Mouse (Mus musculus): ENCODE measurements at regions not wholly inside any gene's neighbourhood (a gene's known extent, or its start where the extent isn't known, plus 50 kb on each side); places are given as distances from the start of the nearest gene placed in this dataset.
A peak's percentile ranks its signal among the peaks of the same experiment; 100 is the strongest.

DNA sequence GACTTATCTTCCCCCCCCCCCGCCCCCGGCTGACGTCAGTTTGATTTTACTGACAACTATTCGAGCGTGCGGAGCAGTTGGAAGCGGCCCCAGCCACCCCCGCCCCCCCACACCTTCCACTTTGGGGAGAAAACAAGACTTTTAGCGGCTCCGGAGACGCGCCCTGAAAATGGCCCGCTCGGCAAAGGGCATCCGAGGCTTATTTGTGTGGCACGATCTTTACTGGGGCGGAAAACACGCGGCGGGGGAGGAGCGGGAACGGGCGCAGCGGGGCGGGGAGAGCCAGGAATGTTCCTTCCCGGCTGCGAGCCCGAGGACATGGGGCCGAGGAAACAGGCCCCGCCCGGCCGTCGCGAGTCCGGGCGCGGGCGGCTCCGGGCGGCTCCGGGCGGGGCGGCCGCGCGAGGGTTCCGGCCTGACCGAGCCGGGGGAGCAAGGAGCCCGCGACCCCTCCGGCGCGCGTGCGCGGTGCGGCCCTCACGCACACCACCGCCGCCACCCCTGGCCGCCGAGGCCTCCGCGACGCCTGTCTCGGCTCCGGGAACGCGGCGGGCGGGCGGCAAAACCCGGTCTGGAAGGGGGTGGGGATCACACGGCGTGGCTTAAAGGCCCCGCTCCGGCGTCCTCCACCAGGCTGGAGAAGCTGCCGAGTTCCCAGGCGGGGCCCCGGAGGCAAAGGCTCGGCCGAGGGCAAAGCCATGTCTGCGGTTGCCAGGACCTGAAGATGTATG, 86.1 kb upstream of the Arid1b start:
- under 1% methylated on average over 63 of the region's 85 CpGs for WGBS
- peak overlapping the region; percentile 71 for H3K9ac ChIP-seq
- peak overlapping the region; percentile 99 for H3K27ac ChIP-seq
- H3K4me3 ChIP-seq (replicated peaks): peak overlapping the region; percentile 59
- H3K27me3 ChIP-seq: no peaks in the 10 kb centered on the region
- no peaks in the 10 kb centered on the region for H3K36me3 ChIP-seq
- H3K4me1 ChIP-seq: peaks cover 13% of the 10 kb centered on the region
- ATAC-seq (replicated peaks; ENCODE audit: low FRiP score): peak; percentile 95
- peak overlapping the region; percentile 76 for H3K4me2 ChIP-seq
- H3K9me3 ChIP-seq (replicated peaks): no peaks in the 10 kb centered on the region

DNA sequence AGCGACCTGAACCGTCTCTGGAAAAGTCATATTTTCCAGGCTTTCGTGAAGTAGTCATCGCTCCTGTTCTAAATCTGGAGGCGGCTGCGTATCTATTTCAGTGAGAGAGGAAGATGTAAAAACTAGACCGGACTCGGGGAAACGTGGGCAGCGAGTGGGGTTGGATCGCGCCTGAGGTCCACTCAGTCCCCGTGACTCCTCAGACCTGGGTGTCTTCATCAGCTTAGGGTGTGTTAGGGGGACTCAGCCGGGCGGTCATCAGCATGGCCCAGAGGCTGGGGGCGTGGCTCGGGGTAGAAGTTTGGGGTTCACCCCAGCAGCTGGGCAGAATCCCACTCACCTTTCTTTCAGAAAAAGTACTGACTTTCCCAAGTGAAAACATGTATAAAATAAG, 85.6 kb upstream of the Arid1b start:
- WGBS: 1% methylated on average over 17 of the region's 17 CpGs
- no peaks in the 10 kb centered on the region for H3K36me3 ChIP-seq
- no peaks in the 10 kb centered on the region for H3K9me3 ChIP-seq (replicated peaks)
- ATAC-seq (replicated peaks; ENCODE audit: low FRiP score): peak; percentile 41
- peak overlapping the region; percentile 59 for H3K4me3 ChIP-seq (replicated peaks)
- peak overlapping the region; percentile 71 for H3K9ac ChIP-seq
- H3K4me2 ChIP-seq: peak overlapping the region; percentile 76
- peaks cover 13% of the 10 kb centered on the region for H3K4me1 ChIP-seq
- peak overlapping the region; percentile 99 for H3K27ac ChIP-seq
- H3K27me3 ChIP-seq: no peaks in the 10 kb centered on the region

DNA sequence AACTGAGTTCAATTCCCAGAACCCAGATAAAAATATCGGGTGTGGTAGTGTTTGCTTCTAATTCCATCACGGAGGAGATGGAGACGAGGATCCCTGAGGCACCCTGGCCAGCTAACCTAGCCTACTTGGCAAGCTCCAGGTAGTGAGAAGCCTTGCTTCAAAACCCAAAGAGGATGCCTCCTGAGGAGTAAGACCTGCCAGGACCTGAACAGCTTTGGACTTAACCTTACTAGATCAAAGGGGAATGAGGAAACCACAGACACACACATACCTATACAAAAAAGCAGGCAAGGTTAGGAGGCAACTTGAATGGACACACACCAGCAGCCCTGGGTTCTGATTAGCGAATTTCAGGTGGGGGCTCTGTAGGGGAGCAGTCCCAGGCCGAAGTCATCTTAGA, 84.0 kb upstream of the Arid1b start:
- H3K4me1 ChIP-seq: peaks cover 13% of the 10 kb centered on the region
- no peaks in the 10 kb centered on the region for H3K36me3 ChIP-seq
- no peaks in the 10 kb centered on the region for H3K9me3 ChIP-seq (replicated peaks)
- WGBS: 89% methylated on average over 5 of the region's 5 CpGs
- ATAC-seq (replicated peaks; ENCODE audit: low FRiP score): no peak
- no peak overlapping the region for H3K4me3 ChIP-seq (replicated peaks)
- no peak overlapping the region for H3K27ac ChIP-seq
- no peaks in the 10 kb centered on the region for H3K27me3 ChIP-seq
- no peak overlapping the region for H3K9ac ChIP-seq
- no peak overlapping the region for H3K4me2 ChIP-seq

DNA sequence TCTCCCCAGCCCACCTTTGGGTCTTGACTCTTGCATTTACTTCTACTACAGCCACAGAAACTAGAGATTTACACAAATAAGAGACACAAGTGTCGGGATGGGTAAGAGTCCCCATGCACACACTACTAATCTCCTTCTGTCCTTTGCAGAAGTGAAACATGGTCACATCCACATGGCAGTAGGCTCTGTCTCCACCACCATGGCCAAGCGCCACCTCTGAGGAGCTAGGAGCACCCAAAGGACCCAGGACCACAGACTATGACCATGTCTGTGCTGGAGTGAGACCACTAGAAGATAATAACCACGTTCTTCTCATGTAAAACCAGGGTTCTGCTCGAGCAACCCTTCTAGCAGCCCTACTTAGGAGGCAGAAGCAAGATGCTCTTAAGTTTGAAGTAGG, 81.1 kb upstream of the Arid1b start:
- H3K27me3 ChIP-seq: no peaks in the 10 kb centered on the region
- H3K36me3 ChIP-seq: no peaks in the 10 kb centered on the region
- peaks cover 5% of the 10 kb centered on the region for H3K4me1 ChIP-seq
- no peak for ATAC-seq (replicated peaks; ENCODE audit: low FRiP score)
- H3K9ac ChIP-seq: no peak overlapping the region
- H3K27ac ChIP-seq: no peak overlapping the region
- H3K9me3 ChIP-seq (replicated peaks): no peaks in the 10 kb centered on the region
- WGBS: 91% methylated on average over 4 of the region's 4 CpGs
- H3K4me3 ChIP-seq (replicated peaks): no peak overlapping the region
- H3K4me2 ChIP-seq: no peak overlapping the region

DNA sequence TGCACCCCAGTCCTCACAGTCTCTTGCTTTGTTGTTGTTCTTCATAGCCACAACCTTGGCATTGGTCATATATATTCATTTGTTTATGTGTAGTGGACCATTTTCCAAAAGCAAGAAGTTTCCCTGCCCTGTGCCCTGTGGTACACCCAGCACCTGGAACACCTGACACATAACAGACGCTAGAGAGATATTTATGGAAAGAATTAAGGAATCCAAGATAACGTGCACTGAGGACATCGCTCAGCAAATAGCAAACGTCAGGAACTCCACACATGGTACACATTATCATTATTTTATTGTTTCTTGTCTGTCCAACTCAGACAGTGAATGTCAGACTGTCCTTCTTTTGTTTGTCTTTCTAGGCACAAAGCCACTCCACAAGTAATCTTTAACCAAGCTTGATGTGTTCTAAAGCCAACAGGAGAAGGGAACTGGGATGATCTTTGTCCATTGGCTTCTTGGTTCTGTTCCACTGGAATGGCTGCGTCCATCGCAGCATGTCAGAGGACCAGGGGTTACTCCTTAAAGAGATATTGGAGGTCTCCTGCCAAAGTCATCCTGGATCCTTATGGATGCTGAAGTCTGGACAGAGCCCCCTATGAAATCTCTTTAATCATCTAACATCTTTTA, 74.2 kb upstream of the Arid1b start:
- Histone ChIP-seq H3K9ac (no peak overlapping the region), H3K9me3 (replicated peaks) (no peaks in the 10 kb centered on the region)
- 79% methylated on average over 6 of the region's 6 CpGs for WGBS

DNA sequence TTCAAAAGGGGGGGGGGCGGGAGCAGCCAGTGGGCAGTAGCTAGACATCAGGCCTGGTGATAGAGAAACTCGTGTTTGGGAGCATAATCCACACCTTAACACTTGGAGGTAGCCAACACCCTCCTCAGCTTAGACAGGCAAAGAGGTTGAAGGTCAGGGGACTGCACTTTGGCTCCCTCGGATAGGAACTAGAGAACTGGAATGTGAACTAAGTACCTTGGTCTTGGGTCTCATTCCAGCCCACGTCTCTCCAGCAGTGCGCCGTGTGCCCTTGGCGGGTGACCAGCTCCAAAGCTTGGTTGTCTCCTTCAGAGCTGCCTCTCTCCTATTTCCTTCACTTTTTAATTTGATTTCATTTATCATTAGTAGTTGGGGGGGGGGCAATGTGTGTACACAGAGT, 73.0 kb upstream of the Arid1b start:
- ATAC-seq (replicated peaks; ENCODE audit: low FRiP score): peak; percentile 40; the same call in 1 of the 2 replicates
- 78% methylated on average over 7 of the region's 7 CpGs for WGBS

More for the DNA sequence above, 74.2 kb upstream of the Arid1b start:
- no peak for ATAC-seq (replicated peaks; ENCODE audit: low FRiP score)
- no peaks in the 10 kb centered on the region for H3K4me1 ChIP-seq
- H3K36me3 ChIP-seq: no peaks in the 10 kb centered on the region
- no peak overlapping the region for H3K4me3 ChIP-seq (replicated peaks)
- no peaks in the 10 kb centered on the region for H3K27me3 ChIP-seq
- no peak overlapping the region for H3K27ac ChIP-seq
- no peak overlapping the region for H3K4me2 ChIP-seq

DNA sequence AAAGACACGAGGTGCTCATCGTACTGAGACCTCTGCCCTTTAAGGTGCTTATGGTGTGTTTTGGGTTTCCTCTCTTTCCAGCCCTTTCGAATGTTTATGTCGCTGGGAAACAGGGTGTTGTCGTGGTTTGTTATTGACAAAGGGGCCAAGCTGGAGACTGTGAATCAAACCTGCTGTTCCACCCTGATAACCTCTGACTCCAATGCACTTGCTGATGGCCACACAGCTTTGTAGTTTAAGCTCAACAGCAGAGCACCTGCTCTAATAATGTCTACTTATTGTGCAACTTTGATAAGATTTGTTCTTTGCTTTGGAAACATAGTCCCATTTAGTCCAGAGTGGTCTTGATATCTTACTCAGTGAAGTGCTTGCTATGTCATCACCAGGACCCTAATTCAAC, 65.5 kb upstream of the Arid1b start:
- Histone ChIP-seq H3K4me1 (no peaks in the 10 kb centered on the region), H3K9me3 (replicated peaks) (no peaks in the 10 kb centered on the region), H3K27ac (no peak overlapping the region), H3K36me3 (no peaks in the 10 kb centered on the region), H3K4me2 (no peak overlapping the region), H3K27me3 (no peaks in the 10 kb centered on the region), H3K4me3 (replicated peaks) (no peak overlapping the region), H3K9ac (no peak overlapping the region)
- WGBS: 73% methylated on average over 5 of the region's 5 CpGs
- ATAC-seq (replicated peaks; ENCODE audit: low FRiP score): no peak

More for the DNA sequence above, 73.0 kb upstream of the Arid1b start:
- H3K4me1 ChIP-seq: no peaks in the 10 kb centered on the region
- no peak overlapping the region for H3K4me2 ChIP-seq
- H3K4me3 ChIP-seq (replicated peaks): no peak overlapping the region
- no peak overlapping the region for H3K9ac ChIP-seq
- no peaks in the 10 kb centered on the region for H3K27me3 ChIP-seq
- no peaks in the 10 kb centered on the region for H3K9me3 ChIP-seq (replicated peaks)
- no peak overlapping the region for H3K27ac ChIP-seq
- no peaks in the 10 kb centered on the region for H3K36me3 ChIP-seq

DNA sequence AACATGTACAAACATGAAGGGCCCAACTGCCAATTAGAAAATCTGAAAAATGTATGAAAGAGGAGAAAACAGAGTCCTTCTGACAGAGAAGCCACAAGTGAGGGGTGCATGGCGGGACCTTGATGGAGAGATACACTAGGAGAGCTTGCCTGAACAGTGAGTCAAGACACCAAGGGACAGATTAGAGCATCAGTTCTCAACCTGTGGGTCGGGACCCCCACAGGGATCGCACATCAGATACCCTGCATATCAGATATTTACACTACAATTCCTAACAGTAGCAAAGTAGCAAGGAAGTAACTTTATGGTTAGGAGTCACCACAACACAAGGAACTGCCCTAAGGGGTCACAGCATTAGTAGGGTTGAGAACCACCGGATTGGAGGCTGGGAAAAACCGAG, 58.9 kb upstream of the Arid1b start:
- Histone ChIP-seq H3K9me3 (replicated peaks) (no peaks in the 10 kb centered on the region), H3K9ac (no peak overlapping the region), H3K4me2 (no peak overlapping the region), H3K4me1 (peaks cover 3% of the 10 kb centered on the region), H3K27me3 (no peaks in the 10 kb centered on the region), H3K27ac (no peak overlapping the region), H3K4me3 (replicated peaks) (no peak overlapping the region), H3K36me3 (no peaks in the 10 kb centered on the region)
- ATAC-seq (replicated peaks; ENCODE audit: low FRiP score): no peak
- 87% methylated on average over 5 of the region's 5 CpGs for WGBS

DNA sequence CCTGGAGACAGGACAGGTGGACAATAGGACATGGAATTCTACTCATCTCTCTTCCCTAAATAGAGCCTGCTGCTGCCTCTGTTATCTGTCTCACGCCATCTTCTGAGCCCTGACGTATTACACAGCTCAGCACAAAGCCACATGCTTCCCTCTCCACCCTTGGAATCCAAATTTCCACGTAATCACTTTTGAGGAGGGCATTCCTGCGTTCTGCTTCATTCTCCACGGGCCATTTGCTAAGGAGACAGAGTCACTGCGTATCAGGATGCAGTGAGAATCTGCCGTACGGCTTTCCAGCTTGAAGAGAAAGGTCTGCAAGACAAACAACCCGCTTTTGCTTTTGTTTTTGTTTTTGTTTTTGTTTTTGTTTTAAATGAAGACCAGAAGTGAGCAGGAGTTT, 53.5 kb upstream of the Arid1b start:
- Histone ChIP-seq H3K9me3 (replicated peaks) (no peaks in the 10 kb centered on the region), H3K9ac (no peak overlapping the region), H3K4me3 (replicated peaks) (no peak overlapping the region), H3K4me2 (0 out of 2 replicates have a peak overlapping the region, but pooled peaks have one; percentile 7), H3K27me3 (no peaks in the 10 kb centered on the region), H3K36me3 (no peaks in the 10 kb centered on the region), H3K27ac (peak overlapping the region; percentile 48; the same call in 1 of the 2 replicates), H3K4me1 (peaks cover 19% of the 10 kb centered on the region)
- ATAC-seq (replicated peaks; ENCODE audit: low FRiP score): 0 out of 2 replicates have a peak, but pooled peaks have one; percentile 18
- 37% methylated on average over 9 of the region's 9 CpGs for WGBS

DNA sequence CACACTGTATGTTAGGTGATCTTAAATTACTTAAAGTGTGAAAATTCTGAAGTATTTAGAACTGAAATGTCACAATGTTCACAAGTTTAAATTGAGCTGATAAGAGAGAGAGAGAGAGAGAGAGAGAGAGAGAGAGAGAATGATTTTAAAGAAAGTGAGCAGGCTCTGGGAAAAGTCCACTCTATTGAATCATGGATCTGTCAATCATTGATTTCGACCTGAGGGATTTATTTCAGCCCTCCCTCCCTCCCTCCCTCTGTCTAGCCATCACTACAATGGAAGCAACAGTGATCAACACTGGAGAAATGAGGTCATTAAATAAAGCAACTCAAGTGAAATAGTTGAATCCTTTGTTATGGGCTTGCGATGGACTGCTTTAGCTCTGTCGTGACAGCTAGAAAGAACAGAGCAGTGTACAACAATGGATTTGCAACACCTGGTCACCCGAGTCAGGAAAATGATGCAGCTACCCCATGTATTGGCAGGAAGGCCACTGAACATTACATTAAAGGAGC, 52.8 kb upstream of the Arid1b start:
- 68% methylated on average over 4 of the region's 4 CpGs for WGBS
- no peak overlapping the region for H3K9ac ChIP-seq
- no peaks in the 10 kb centered on the region for H3K27me3 ChIP-seq
- ATAC-seq (replicated peaks; ENCODE audit: low FRiP score): no peak
- H3K4me1 ChIP-seq: peaks cover 25% of the 10 kb centered on the region
- no peaks in the 10 kb centered on the region for H3K9me3 ChIP-seq (replicated peaks)
- no peaks in the 10 kb centered on the region for H3K36me3 ChIP-seq
- no peak overlapping the region for H3K4me3 ChIP-seq (replicated peaks)
- no peak overlapping the region for H3K4me2 ChIP-seq
- no peak overlapping the region for H3K27ac ChIP-seq

DNA sequence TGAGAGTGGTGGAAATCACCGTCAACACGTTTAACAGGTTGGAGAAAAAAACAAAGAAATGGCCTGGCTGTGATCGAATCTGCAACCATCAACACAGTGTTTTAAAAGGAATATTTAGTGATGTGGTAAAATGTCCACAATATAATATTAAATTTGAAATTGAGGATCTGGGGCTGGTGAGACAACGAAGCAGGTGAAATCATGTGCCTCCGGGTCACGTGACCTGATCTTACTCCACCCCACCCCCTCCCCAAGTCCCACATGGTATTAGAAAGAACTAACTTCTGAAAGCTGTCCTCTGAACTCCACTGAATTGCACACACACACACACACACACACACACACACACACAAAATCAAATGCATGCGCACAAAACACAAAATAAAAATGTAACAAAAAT, 51.3 kb upstream of the Arid1b start:
- Histone ChIP-seq H3K4me1 (peaks cover 38% of the 10 kb centered on the region), H3K36me3 (no peaks in the 10 kb centered on the region), H3K27me3 (no peaks in the 10 kb centered on the region), H3K27ac (no peak overlapping the region), H3K4me2 (no peak overlapping the region), H3K9ac (no peak overlapping the region), H3K9me3 (replicated peaks) (no peaks in the 10 kb centered on the region), H3K4me3 (replicated peaks) (no peak overlapping the region)
- WGBS: 90% methylated on average over 7 of the region's 7 CpGs
- ATAC-seq (replicated peaks; ENCODE audit: low FRiP score): no peak
